Mouse (Mus musculus): Measurements from ENCODE around the gene 1810046K07Rik.

Gene 1810046K07Rik

GRCm38 (mm10) chr9:51328731-51329130, at the start of gene 1810046K07Rik:
Gene 1810046K07Rik, minus strand, starts transcription at chr9:51328917.
- DNase-seq (ENCODE audit: extremely low spot score, low spot score): no peak

GRCm38 (mm10) chr9:51369560-51369959, 40.8 kb upstream of the 1810046K07Rik start:
- DNase-seq (ENCODE audit: extremely low spot score, low spot score): no peak

- no peak for DNase-seq (ENCODE audit: extremely low spot score, low spot score)
Measured at GRCm38 (mm10) chr9:51367124-51367523, 38.4 kb upstream of the 1810046K07Rik start.

GRCm38 (mm10) chr9:51364059-51364458, 35.3 kb upstream of the 1810046K07Rik start:
- no peak for DNase-seq (ENCODE audit: extremely low spot score, low spot score)

- no peak for DNase-seq (ENCODE audit: extremely low spot score, low spot score)
Measured at GRCm38 (mm10) chr9:51353511-51353910, 24.8 kb upstream of the 1810046K07Rik start.

- no peak for DNase-seq (ENCODE audit: extremely low spot score, low spot score)
Measured at GRCm38 (mm10) chr9:51352896-51353295, 24.2 kb upstream of the 1810046K07Rik start.

- DNase-seq (ENCODE audit: extremely low spot score, low spot score): no peak
Measured at GRCm38 (mm10) chr9:51349422-51349821, 20.7 kb upstream of the 1810046K07Rik start.

- no peak for DNase-seq (ENCODE audit: extremely low spot score, low spot score)
Measured at GRCm38 (mm10) chr9:51345768-51346167, 17.1 kb upstream of the 1810046K07Rik start.

- DNase-seq (ENCODE audit: extremely low spot score, low spot score): peak; percentile 81
Measured at GRCm38 (mm10) chr9:51335294-51336010, 6.7 kb upstream of the 1810046K07Rik start.

- no peak for DNase-seq (ENCODE audit: extremely low spot score, low spot score)
Measured at GRCm38 (mm10) chr9:51331449-51332238, 2.9 kb upstream of the 1810046K07Rik start.

- DNase-seq (ENCODE audit: extremely low spot score, low spot score): no peak
Measured at GRCm38 (mm10) chr9:51327555-51327903, 1.2 kb downstream of the 1810046K07Rik start.

GRCm38 (mm10) chr9:51326619-51327554, 1.8 kb downstream of the 1810046K07Rik start:
- no peak for DNase-seq (ENCODE audit: extremely low spot score, low spot score)

GRCm38 (mm10) chr9:51324406-51325065, 4.2 kb downstream of the 1810046K07Rik start:
- no peak for DNase-seq (ENCODE audit: extremely low spot score, low spot score)

GRCm38 (mm10) chr9:51320096-51320495, 8.6 kb downstream of the 1810046K07Rik start:
- DNase-seq (ENCODE audit: extremely low spot score, low spot score): no peak

GRCm38 (mm10) chr9:51318246-51318645, 10.5 kb downstream of the 1810046K07Rik start:
- no peak for DNase-seq (ENCODE audit: extremely low spot score, low spot score)

- DNase-seq (ENCODE audit: extremely low spot score, low spot score): no peak
Measured at GRCm38 (mm10) chr9:51317322-51317721, 11.4 kb downstream of the 1810046K07Rik start.

- no peak for DNase-seq (ENCODE audit: extremely low spot score, low spot score)
Measured at GRCm38 (mm10) chr9:51315402-51316063, 13.2 kb downstream of the 1810046K07Rik start.

GRCm38 (mm10) chr9:51312554-51313317, 16.0 kb downstream of the 1810046K07Rik start:
- no peak for DNase-seq (ENCODE audit: extremely low spot score, low spot score)

GRCm38 (mm10) chr9:51310515-51310914, 18.2 kb downstream of the 1810046K07Rik start:
- DNase-seq (ENCODE audit: extremely low spot score, low spot score): no peak

GRCm38 (mm10) chr9:51306351-51306750, 22.4 kb downstream of the 1810046K07Rik start:
- no peak for DNase-seq (ENCODE audit: extremely low spot score, low spot score)

Data from neural tube, embryonic 10.5 days (tissue).